Mouse (Mus musculus): ENCODE data around the gene Carnmt1. TPM values are rescaled to one million over a fixed set of nuclear protein-coding genes. Genes with fewer than 3 reads are reported as not detected.

Gene Carnmt1
- total RNA-seq, 1 experiment from 2014 or later, result 6.6 TPM

Other genes with a start within 250 kb of the Carnmt1 start
- 458 to 713 TPM (median 609 TPM) in 3 replicates for gene Ostf1, start 38.9 kb upstream of the Carnmt1 start, total RNA-seq (2017)
- gene Nmrk1, start 38.8 kb upstream of the Carnmt1 start, total RNA-seq (2017), result 7.0 to 19.9 TPM (median 7.7 TPM) in 3 replicates
- gene D030056L22Rik, start 42.4 kb downstream of the Carnmt1 start, total RNA-seq (2017), result 8.4 to 15.0 TPM (median 11.8 TPM) in 3 replicates
- gene Trpm6, start 79.2 kb downstream of the Carnmt1 start, total RNA-seq (2017), result not detected in 3 replicates

Data from monocyte, adult 5-6 weeks (primary cell).